Mouse (Mus musculus): Measurements from ENCODE around the gene Pcolce2. TPM values are rescaled to one million over a fixed set of nuclear protein-coding genes. Genes with fewer than 3 reads are reported as not detected.
"Not testable (repeated sequence)": the region's sequence is repeated elsewhere in the genome, so short reads cannot be mapped to it uniquely, and the experiment has no call there.

Pcolce2 gene
- polyA plus RNA-seq, 1 experiment from 2014 or later: 11.8 TPM

DNA sequence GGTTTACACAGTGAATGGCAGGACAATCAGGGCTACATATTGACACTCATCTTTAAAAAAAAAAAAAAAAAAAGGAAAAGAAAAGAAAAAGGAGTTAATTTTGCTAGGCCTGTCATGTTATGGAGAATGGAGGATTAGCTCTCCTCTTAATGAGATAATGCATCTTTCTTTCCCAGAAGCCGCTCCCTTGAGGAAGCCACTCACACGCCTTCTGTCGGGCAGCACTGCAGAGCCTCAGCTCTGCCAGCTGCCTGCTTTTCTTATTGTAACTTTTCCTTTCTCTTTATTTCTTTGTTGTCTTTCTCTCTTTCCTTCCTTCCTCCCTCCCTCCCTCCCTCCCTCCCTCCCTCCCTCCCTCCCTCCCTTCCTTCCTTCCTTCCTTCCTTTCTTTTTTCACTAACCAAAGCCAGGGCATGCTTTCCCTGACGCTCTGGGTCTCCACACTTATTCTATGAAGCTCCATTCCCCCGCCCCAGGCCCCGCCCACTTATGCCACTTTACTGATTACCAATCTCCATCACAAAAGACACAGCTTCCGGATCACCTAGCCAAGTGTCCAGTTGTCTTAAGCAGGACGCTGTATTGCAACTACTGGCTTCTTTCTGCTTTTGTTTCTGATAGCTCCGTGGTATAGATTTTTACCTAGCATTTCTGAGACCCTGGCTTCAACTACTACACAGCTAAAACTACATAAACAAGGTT, 23.8 kb upstream of the Pcolce2 start:
- H3K4me2 ChIP-seq (replicated peaks): no peak overlapping the region

DNA sequence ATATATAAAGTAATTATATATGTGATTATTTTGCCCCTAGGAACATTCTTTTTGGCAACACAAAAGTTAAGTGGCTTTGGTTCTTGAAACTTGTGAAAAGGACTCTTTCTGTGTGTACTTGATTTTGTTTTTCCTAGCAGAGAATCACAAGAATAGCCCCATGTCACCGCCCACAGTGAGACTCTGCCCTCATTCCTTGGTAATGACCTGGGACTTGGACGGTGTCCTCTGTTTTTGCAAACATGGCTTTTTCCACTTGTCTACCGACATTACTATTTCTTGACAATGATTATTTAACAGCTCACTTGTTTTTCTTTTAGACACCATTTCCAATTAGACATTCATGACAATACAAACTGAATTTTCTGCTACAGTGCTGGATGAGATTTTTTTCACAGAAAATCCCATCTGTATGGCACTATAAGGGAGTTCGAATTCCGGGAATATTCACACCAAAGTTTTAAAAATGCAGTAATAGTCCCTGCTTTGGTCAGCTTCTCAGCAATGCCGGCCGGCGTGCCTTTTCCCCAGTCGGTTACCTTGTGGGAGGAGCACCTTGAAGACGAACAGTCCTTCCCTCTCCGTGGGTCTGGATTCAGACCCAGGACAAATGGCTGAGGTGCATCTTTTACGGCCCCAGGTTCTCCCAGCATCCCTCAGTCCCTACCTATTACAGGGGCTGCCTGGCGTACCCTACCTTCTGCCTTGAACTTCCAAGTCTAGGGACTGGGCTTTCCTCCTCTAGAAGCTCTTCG, 22.4 kb upstream of the Pcolce2 start:
- H3K4me3 ChIP-seq (replicated peaks): no peak overlapping the region
- 73% methylated on average over 14 of the region's 14 CpGs for WGBS
- H3K36me3 ChIP-seq: no peaks in the 10 kb centered on the region
- H3K27me3 ChIP-seq: no peaks in the 10 kb centered on the region
- no peaks in the 10 kb centered on the region for H3K4me1 ChIP-seq
- ATAC-seq (ENCODE audit: insufficient number of reproducible peaks, low FRiP score, low TSS enrichment, low read depth): no peak
- no peak overlapping the region for H3K27ac ChIP-seq (replicated peaks)
- no peak overlapping the region for H3K9ac ChIP-seq
- H3K9me3 ChIP-seq (replicated peaks): no peaks in the 10 kb centered on the region
- H3K4me2 ChIP-seq (replicated peaks): no peak overlapping the region

More for the DNA sequence above, 23.8 kb upstream of the Pcolce2 start:
- Histone ChIP-seq H3K36me3 (no peaks in the 10 kb centered on the region), H3K27me3 (no peaks in the 10 kb centered on the region), H3K4me3 (replicated peaks) (no peak overlapping the region), H3K27ac (replicated peaks) (no peak overlapping the region), H3K4me1 (no peaks in the 10 kb centered on the region), H3K9ac (no peak overlapping the region), H3K9me3 (replicated peaks) (no peaks in the 10 kb centered on the region)
- no peak for ATAC-seq (ENCODE audit: insufficient number of reproducible peaks, low FRiP score, low TSS enrichment, low read depth)
- WGBS: 15% methylated on average over 8 of the region's 9 CpGs

GRCm38 (mm10) chr9:95615961-95616360, 21.4 kb upstream of the Pcolce2 start:
- Histone ChIP-seq H3K4me3 (replicated peaks) (no peak overlapping the region), H3K27me3 (no peaks in the 10 kb centered on the region), H3K9ac (no peak overlapping the region), H3K9me3 (replicated peaks) (no peaks in the 10 kb centered on the region), H3K36me3 (no peaks in the 10 kb centered on the region), H3K27ac (replicated peaks) (no peak overlapping the region), H3K4me2 (replicated peaks) (no peak overlapping the region), H3K4me1 (no peaks in the 10 kb centered on the region)
- 72% methylated on average over 3 of the region's 3 CpGs for WGBS
- ATAC-seq (ENCODE audit: insufficient number of reproducible peaks, low FRiP score, low TSS enrichment, low read depth): no peak

GRCm38 (mm10) chr9:95618572-95618971, 18.8 kb upstream of the Pcolce2 start:
- H3K4me1 ChIP-seq: no peaks in the 10 kb centered on the region
- H3K9me3 ChIP-seq (replicated peaks): no peaks in the 10 kb centered on the region
- WGBS: 77% methylated on average over 1 of the region's 1 CpGs
- no peak overlapping the region for H3K4me2 ChIP-seq (replicated peaks)
- no peak overlapping the region for H3K9ac ChIP-seq
- no peak overlapping the region for H3K4me3 ChIP-seq (replicated peaks)
- no peak for ATAC-seq (ENCODE audit: insufficient number of reproducible peaks, low FRiP score, low TSS enrichment, low read depth)
- H3K27ac ChIP-seq (replicated peaks): no peak overlapping the region
- H3K36me3 ChIP-seq: no peaks in the 10 kb centered on the region
- H3K27me3 ChIP-seq: no peaks in the 10 kb centered on the region

- Histone ChIP-seq H3K27me3 (no peaks in the 10 kb centered on the region), H3K4me2 (replicated peaks) (no peak overlapping the region), H3K36me3 (no peaks in the 10 kb centered on the region), H3K9me3 (replicated peaks) (no peaks in the 10 kb centered on the region), H3K4me3 (replicated peaks) (no peak overlapping the region), H3K4me1 (no peaks in the 10 kb centered on the region), H3K27ac (replicated peaks) (no peak overlapping the region), H3K9ac (no peak overlapping the region)
- ATAC-seq (ENCODE audit: insufficient number of reproducible peaks, low FRiP score, low TSS enrichment, low read depth): no peak
- 77% methylated on average over 3 of the region's 3 CpGs for whole genome bisulfite sequencing
Observed at GRCm38 (mm10) chr9:95624072-95624471, 13.3 kb upstream of the Pcolce2 start.

DNA sequence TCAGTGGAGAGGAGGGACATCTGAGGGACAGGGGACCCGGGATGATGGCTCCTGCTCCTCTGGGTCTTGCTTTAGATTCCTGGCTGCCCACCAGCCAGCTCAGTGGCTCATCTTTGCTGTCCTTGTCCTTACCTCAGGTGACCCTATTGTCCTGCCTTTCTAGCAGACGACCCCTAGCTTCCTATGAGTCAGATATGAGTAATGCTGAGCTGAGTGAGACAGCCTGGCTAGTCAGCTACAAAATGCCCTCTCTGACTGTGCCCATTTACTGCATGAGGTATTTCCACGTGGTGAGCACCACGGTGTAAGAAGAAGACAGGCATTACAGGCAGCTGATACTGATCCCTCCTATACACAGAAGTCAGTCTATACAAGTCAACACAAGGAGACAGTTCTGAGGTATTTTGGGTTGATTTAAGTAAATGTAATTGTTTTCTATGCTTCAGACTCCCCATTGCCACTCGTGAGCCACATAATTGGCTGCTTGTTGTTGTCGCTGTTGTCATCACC, 8.9 kb upstream of the Pcolce2 start:
- Histone ChIP-seq H3K9me3 (replicated peaks) (no peaks in the 10 kb centered on the region), H3K27me3 (no peaks in the 10 kb centered on the region), H3K4me1 (no peaks in the 10 kb centered on the region), H3K4me3 (replicated peaks) (no peak overlapping the region), H3K36me3 (no peaks in the 10 kb centered on the region), H3K27ac (replicated peaks) (no peak overlapping the region), H3K4me2 (replicated peaks) (no peak overlapping the region), H3K9ac (no peak overlapping the region)
- WGBS: 82% methylated on average over 6 of the region's 6 CpGs
- no peak for ATAC-seq (ENCODE audit: insufficient number of reproducible peaks, low FRiP score, low TSS enrichment, low read depth)

DNA sequence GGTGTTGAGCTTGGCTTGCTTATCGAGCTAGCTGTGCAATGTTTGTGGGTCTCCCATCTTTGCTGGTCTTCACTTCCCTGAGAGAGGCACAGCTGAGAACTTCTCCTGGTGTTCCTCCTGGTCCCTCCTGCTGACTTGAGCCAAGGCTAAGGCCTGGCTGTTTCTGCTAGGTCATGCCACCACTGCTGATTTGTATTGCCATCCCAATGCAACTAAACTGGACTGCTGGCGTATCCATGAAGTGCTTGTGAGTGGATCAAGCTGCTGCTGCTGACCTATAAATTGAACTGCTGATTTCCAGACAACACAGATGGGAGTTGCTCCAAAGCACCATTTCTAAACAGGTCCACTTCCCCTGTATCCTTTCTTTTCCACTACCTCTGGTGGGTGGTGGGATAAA, 7.8 kb upstream of the Pcolce2 start:
- not testable (repeated sequence) for H3K9ac ChIP-seq; H3K36me3 ChIP-seq; H3K9me3 ChIP-seq (replicated peaks); H3K27ac ChIP-seq (replicated peaks); H3K4me2 ChIP-seq (replicated peaks); H3K4me1 ChIP-seq; H3K4me3 ChIP-seq (replicated peaks); ATAC-seq (ENCODE audit: insufficient number of reproducible peaks, low FRiP score, low TSS enrichment, low read depth); H3K27me3 ChIP-seq
- 95% methylated on average over 2 of the region's 2 CpGs for WGBS

- Histone ChIP-seq H3K9me3 (replicated peaks) (no peaks in the 10 kb centered on the region), H3K4me2 (replicated peaks) (no peak overlapping the region), H3K36me3 (no peaks in the 10 kb centered on the region), H3K4me3 (replicated peaks) (no peak overlapping the region), H3K9ac (no peak overlapping the region), H3K27ac (replicated peaks) (no peak overlapping the region), H3K27me3 (peaks cover 18% of the 10 kb centered on the region), H3K4me1 (peaks cover 10% of the 10 kb centered on the region; the same call in 1 of the 2 replicates)
- ATAC-seq (ENCODE audit: insufficient number of reproducible peaks, low FRiP score, low TSS enrichment, low read depth): no peak
- WGBS: 64% methylated on average over 4 of the region's 4 CpGs
Observed at GRCm38 (mm10) chr9:95636395-95636794, 1.0 kb upstream of the Pcolce2 start.

- H3K9ac ChIP-seq: no peak overlapping the region
- WGBS: 43% methylated on average over 4 of the region's 4 CpGs
- H3K27ac ChIP-seq (replicated peaks): no peak overlapping the region
- peaks cover 10% of the 10 kb centered on the region; the same call in 1 of the 2 replicates for H3K4me1 ChIP-seq
- peaks cover 18% of the 10 kb centered on the region for H3K27me3 ChIP-seq
- no peaks in the 10 kb centered on the region for H3K9me3 ChIP-seq (replicated peaks)
- ATAC-seq (ENCODE audit: insufficient number of reproducible peaks, low FRiP score, low TSS enrichment, low read depth): no peak
- H3K4me2 ChIP-seq (replicated peaks): no peak overlapping the region
- no peaks in the 10 kb centered on the region for H3K36me3 ChIP-seq
- no peak overlapping the region for H3K4me3 ChIP-seq (replicated peaks)
Observed at GRCm38 (mm10) chr9:95639919-95640318, 2.5 kb downstream of the Pcolce2 start.

- ATAC-seq (ENCODE audit: insufficient number of reproducible peaks, low FRiP score, low TSS enrichment, low read depth): no peak
- Histone ChIP-seq H3K9me3 (replicated peaks) (no peaks in the 10 kb centered on the region), H3K27ac (replicated peaks) (no peak overlapping the region), H3K9ac (no peak overlapping the region), H3K4me1 (no peaks in the 10 kb centered on the region), H3K27me3 (no peaks in the 10 kb centered on the region), H3K36me3 (no peaks in the 10 kb centered on the region), H3K4me3 (replicated peaks) (no peak overlapping the region), H3K4me2 (replicated peaks) (no peak overlapping the region)
- WGBS: 86% methylated on average over 8 of the region's 8 CpGs
Observed at GRCm38 (mm10) chr9:95645926-95646325, 8.5 kb downstream of the Pcolce2 start.

GRCm38 (mm10) chr9:95653363-95653762, 16.0 kb downstream of the Pcolce2 start:
- no peaks in the 10 kb centered on the region for H3K36me3 ChIP-seq
- H3K4me3 ChIP-seq (replicated peaks): no peak overlapping the region
- H3K4me2 ChIP-seq (replicated peaks): no peak overlapping the region
- no peak overlapping the region for H3K27ac ChIP-seq (replicated peaks)
- ATAC-seq (ENCODE audit: insufficient number of reproducible peaks, low FRiP score, low TSS enrichment, low read depth): no peak
- no peaks in the 10 kb centered on the region for H3K4me1 ChIP-seq
- no peak overlapping the region for H3K9ac ChIP-seq
- no peaks in the 10 kb centered on the region for H3K9me3 ChIP-seq (replicated peaks)
- 82% methylated on average over 6 of the region's 6 CpGs for WGBS
- H3K27me3 ChIP-seq: no peaks in the 10 kb centered on the region
